Comparison of ENCODE assay signal across 21 mouse cellular contexts in genomic region chr14:32782866-32783265, GRCm38 (mm10). TPM values are rescaled to one million over a fixed set of nuclear protein-coding genes. Genes with fewer than 3 reads are reported as not detected.
"Had no signal": no experiment of that assay in that cellular context is flagged by ENCODE, and none has a peak within 500 bp of the region (broad histone marks: within the 10 kb centered on the region; RNA-seq: fewer than 3 reads in every experiment).

No protein-coding gene starts in this region.

- H3K4me3 ChIP-seq: midbrain, embryonic 13.5 days; midbrain, embryonic 15.5 days; neural tube, embryonic 12.5 days; stomach, embryonic 15.5 days had no signal

- H3K36me3 ChIP-seq: midbrain, embryonic 13.5 days; midbrain, embryonic 15.5 days; neural tube, embryonic 12.5 days; stomach, embryonic 15.5 days had no signal

- H3K27ac ChIP-seq: midbrain, embryonic 13.5 days; midbrain, embryonic 15.5 days; neural tube, embryonic 12.5 days; stomach, embryonic 15.5 days; stomach, postnatal 0 days had no signal

- H3K4me1 ChIP-seq: midbrain, embryonic 13.5 days; midbrain, embryonic 15.5 days; neural tube, embryonic 12.5 days; stomach, embryonic 15.5 days had no signal

- H3K9me3 ChIP-seq: midbrain, embryonic 13.5 days; midbrain, embryonic 15.5 days; neural tube, embryonic 12.5 days; stomach, embryonic 15.5 days had no signal

- DNase-seq: lung, adult 18-20 months; lung, embryonic 14.5 days; lung, postnatal 10 days; lung, postnatal 4 days; right cerebral cortex, postnatal 14 days; thymus, adult 2 months; thymus, postnatal 25 days; thymus, postnatal 4 days had no signal

- H3K27me3 ChIP-seq: midbrain, embryonic 13.5 days; midbrain, embryonic 15.5 days; neural tube, embryonic 12.5 days; stomach, embryonic 15.5 days had no signal

RNA-seq across cellular contexts. Expression of gene Tmem273, which starts 2.9 kb away (rescaled TPM):
- polyA plus RNA-seq: testis, adult 2 months had no signal

RNA-seq across cellular contexts. Expression of gene Fam170b, which starts 50.9 kb away (rescaled TPM):
- total RNA-seq: megakaryocyte progenitor cell, adult 5-6 weeks; midbrain, postnatal 0 days; neutrophil, adult 5-6 weeks had no signal
- polyA plus RNA-seq: midbrain, embryonic 11.5 days; midbrain, embryonic 13.5 days; midbrain, embryonic 15.5 days; midbrain, postnatal 0 days; neural tube, embryonic 12.5 days; neural tube, embryonic 14.5 days; spleen, adult 2 months; stomach, embryonic 15.5 days; stomach, postnatal 0 days; thymus, adult 2 months; urinary bladder, adult 2 months had no signal
